Mouse (Mus musculus) embryonic fibroblast, embryonic 13.5 days (primary cell): ENCODE measurements around the gene Aak1. TPM values are rescaled to one million over a fixed set of nuclear protein-coding genes. Genes with fewer than 3 reads are reported as not detected.
"Not testable (repeated sequence)": the region's sequence is repeated elsewhere in the genome, so short reads cannot be mapped to it uniquely, and the experiment has no call there.

Source experiments
- H3K27ac ChIP-seq: 2 replicates; pipeline ENCODE4 v1.5.1; 2012; ENCODE audit warnings: low read length, control low read depth, inconsistent platforms; ENCODE audit not compliant: insufficient read depth
- H3K4me1 ChIP-seq: 2 replicates; pipeline ENCODE4 v1.6.1; 2011; ENCODE audit warnings: low read length; ENCODE audit not compliant: control insufficient read depth, insufficient read depth
- H3K4me3 ChIP-seq: 2 replicates; pipeline ENCODE4 v1.5.1; 2011; ENCODE audit warnings: mild to moderate bottlenecking, control low read depth, low read length; ENCODE audit not compliant: insufficient read depth
- CTCF ChIP-seq: IDR thresholded peaks from 2 replicates; pipeline ENCODE4 v1.5.1; 2011; ENCODE audit warnings: mild to moderate bottlenecking, control low read depth, low read length, moderate library complexity, borderline replicate concordance; ENCODE audit not compliant: insufficient read depth
- POLR2A ChIP-seq: IDR thresholded peaks from 2 replicates; pipeline ENCODE4 v1.6.1; 2011; ENCODE audit warnings: low read depth, mild to moderate bottlenecking, control low read depth, low read length, moderate library complexity
- polyA plus RNA-seq: library from polyadenylated mRNA; stranded (reverse); fragments of >200 nt; gene quantifications from 2 replicates; pipeline ENCODE4 v1.2.4, GENCODE M21; 2011; ENCODE audit warnings: low read depth; ENCODE audit not compliant: missing spikeins, insufficient read length

The Aak1 gene
- polyA plus RNA-seq, 1 experiment: 73.3 TPM

DNA sequence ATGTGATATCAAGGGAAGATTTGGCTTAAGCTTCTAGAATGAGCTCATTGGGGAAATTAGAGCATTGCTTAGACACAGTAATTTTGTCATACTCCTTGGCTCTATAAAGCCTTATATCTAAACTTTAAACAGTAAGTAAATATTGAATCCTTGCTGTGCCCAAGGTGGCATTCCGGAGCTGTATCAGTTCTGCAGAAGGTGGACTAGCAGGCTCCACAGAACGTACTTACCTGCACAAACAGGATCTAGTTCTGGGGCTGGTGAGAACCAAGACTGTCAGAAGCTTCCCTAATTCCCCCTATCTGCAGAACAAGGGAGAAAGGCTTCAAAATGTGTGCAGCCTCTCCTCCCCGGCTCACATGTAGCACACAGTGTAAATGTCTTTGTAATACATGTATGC lies 4.6 kb downstream of the Aak1 start:
- no peak overlapping the region for H3K4me3 ChIP-seq
- TF ChIP-seq CTCF: no peak
- H3K4me1 ChIP-seq: peaks cover 11% of the 10 kb centered on the region
- H3K27ac ChIP-seq: no peak overlapping the region

DNA sequence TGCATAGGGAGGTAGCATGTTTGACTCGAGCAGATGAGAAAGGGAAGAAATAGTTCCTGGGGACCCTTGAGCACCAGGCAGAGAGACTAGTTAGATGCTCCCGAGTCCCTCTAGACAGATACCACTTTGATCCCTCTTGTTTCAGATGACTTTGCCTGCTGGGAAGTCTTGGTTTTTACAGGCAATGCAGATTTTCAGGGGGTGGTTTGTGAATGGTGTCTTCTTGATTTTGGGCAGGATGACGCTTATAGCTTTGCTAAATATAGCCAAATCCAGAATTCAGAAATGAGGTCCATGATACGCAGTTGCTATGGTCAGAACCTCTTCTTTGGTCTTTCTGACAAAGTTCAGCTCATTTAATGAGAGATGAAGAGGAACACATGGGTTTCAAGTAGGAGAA lies 5.6 kb downstream of the Aak1 start:
- no peak overlapping the region for H3K27ac ChIP-seq
- no peak for TF ChIP-seq CTCF
- no peak for TF ChIP-seq POLR2A
- H3K4me3 ChIP-seq: no peak overlapping the region
- peaks cover 11% of the 10 kb centered on the region for H3K4me1 ChIP-seq

DNA sequence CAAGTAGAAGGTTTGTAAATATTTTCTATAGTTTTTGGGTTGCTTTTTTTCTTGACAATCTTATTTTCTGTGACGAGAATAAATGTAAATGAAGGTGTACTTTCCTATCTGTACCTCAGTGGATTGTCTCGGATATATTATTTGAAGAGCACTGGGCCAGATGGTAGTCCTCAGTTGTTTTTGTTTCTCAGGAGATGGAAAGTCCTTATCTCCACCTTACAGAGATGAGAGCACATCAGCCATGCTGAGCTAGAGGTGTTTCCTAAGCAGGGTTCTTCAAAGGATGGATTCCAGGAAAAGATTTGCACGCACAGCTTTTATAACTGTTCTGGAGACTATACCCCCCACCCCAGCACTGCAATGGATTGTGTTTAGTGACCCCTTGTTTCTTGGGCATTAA lies 9.3 kb downstream of the Aak1 start:
- no peak overlapping the region for H3K27ac ChIP-seq
- TF ChIP-seq CTCF: no peak
- TF ChIP-seq POLR2A: no peak

DNA sequence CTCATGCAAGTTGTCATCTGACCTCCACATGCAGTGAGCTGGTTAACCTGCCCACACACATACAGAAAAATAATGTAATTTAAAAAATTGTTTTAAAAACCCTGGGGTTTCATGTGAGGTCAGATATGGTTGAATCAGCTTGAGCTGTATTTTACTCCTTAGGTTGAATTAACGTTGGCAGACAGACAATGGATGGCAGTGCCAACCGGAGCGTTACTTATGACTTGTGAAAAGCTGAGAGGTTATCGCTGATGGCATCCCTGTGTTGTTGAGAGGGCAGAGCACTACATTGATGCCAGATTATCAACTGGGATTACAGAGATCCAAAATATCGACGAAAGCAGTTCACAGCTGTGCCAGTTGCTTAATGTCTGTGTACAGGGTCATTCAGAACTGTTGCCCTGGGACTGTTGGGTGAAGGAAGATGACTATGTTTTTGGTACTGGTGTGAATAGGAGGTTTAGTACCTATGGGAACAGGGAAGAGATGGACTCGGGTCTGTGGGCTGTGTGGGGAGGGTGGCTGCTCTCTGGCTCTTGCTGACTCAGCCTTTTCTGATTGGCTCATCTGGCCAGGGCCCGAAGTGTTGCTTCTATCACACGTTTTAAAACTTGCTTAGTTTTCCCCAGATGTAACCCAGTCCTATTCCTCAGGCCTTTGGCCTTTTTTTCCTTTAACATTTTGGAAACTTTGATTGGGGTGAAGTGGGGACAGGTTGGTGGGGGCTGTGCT lies 11.6 kb downstream of the Aak1 start:
- no peak for TF ChIP-seq CTCF
- TF ChIP-seq POLR2A: no peak
- H3K4me1 ChIP-seq: no peaks in the 10 kb centered on the region
- no peak overlapping the region for H3K4me3 ChIP-seq
- H3K27ac ChIP-seq: no peak overlapping the region

More for the DNA sequence above, 9.3 kb downstream of the Aak1 start:
- Histone ChIP-seq H3K4me1 (peaks cover under 1% of the 10 kb centered on the region; the same call in 1 of the 2 replicates), H3K4me3 (no peak overlapping the region)

DNA sequence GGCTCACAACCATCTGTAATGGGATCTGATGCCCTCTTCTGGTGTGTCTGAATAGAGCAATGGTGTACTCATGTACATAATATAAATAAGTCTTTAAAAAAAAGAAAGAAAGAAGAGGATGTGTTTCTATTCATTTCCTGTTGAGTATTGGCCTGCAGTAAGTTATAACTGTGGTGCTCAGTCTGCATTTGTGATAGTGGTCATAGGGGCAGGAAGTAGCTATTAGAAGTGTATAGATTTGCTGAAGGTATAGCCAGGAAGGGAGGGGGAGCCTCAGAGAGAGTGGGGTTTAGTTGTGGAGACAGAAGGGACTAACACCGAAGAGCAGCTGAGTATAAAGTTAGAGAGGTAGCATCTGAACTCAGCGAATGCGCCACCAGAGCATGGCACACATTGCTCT lies 15.0 kb downstream of the Aak1 start:
- H3K4me3 ChIP-seq: no peak overlapping the region
- no peaks in the 10 kb centered on the region for H3K4me1 ChIP-seq
- TF ChIP-seq CTCF: no peak
- no peak for TF ChIP-seq POLR2A
- H3K27ac ChIP-seq: no peak overlapping the region

DNA sequence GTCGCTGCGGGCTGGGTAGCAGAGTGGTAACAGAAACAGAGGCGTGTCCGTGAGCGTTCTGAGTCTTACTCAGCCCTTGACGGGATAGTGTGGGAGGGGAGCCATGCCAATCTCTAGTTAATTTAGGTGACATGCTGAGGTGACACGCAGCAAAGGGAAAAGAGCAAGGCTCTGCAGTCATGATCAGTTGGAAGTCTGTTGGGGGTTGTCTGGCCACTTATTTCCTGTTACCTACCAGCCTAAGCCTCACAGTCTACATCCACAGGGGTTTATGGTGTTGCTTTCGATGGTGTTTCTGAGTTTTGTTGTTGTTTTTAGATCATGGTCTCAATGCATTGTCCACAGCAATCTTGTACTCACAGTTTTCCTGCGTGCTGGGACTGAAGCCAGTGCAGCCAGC lies 21.0 kb downstream of the Aak1 start:
- H3K4me3 ChIP-seq: no peak overlapping the region
- no peak overlapping the region for H3K27ac ChIP-seq
- TF ChIP-seq POLR2A: no peak
- TF ChIP-seq CTCF: no peak
- H3K4me1 ChIP-seq: peaks cover 2% of the 10 kb centered on the region; the same call in 1 of the 2 replicates

DNA sequence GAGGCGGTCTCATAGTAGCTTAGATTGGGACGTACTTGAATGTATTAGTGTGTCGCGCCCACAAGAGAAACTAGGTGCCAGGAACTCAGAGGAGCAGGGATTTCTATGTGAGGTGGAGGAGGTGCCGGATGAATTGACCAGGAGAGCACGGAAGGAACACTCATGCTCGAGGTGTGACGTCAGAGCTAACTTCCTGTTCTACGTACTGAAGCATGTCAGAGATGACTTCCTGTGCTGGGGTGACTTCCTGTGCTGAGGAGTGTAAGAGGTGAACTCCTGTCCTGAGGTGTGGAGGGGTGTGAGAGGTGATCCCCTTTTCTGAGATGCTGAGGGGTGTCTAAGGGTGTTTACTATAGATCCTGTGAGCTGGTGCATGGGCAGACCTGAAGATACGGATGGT lies 22.5 kb downstream of the Aak1 start:
- peaks cover 2% of the 10 kb centered on the region; the same call in 1 of the 2 replicates for H3K4me1 ChIP-seq
- H3K4me3 ChIP-seq: no peak overlapping the region
- no peak for TF ChIP-seq POLR2A
- TF ChIP-seq CTCF: no peak
- H3K27ac ChIP-seq: no peak overlapping the region

DNA sequence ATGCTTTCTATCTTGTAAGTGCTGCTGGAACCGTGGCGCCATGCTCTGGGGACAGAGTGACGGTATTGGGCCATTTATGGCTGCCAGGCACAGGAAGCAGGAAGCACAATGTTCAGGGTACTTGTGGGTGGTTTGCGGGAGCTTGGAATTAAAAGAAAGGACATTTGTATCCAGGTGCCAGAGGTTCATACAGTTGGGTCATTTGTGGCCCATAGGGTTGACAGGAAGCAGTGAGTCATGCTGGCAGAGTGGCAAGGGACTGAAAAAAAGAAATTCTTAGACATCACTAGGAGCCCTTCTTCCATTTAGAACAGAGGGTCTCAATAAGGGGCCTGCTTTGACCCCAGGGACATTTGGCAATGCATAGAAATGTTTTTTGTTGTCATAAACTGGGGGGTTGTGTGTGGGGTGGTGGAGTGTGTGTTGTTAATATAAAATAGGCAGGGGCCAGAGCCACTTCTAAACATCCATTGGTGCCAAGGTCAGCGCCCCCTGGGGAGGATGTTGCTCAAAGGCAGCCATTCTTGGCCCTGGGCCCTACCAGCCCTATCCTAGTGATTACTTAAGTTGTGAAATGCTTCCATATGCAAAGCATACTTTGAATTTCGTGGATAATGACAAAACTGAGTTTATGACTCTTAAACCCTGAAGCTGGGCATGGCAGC lies 25.5 kb downstream of the Aak1 start:
- Histone ChIP-seq H3K27ac (no peak overlapping the region), H3K4me3 (no peak overlapping the region), H3K4me1 (peaks cover 2% of the 10 kb centered on the region; the same call in 1 of the 2 replicates)
- TF ChIP-seq POLR2A: no peak
- TF ChIP-seq CTCF: no peak

DNA sequence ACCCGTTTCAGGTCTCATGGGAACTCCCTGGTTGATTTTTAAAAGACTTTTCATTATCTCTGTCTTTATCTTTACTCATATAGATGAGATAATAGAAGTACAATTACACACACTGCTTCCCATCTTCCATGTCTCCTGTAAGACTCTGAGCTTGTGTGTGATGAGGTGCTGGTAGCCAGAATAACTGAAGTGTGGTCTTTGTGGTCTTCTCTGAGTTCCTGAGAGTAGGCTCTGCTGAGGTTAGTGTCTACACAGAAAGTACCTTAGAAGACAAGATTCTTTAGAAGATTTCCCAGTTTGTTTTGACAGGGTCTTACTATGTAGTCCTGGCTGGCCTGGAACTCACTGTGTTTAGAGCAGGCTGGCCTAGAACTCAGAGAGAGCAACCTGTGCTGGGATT lies 27.1 kb downstream of the Aak1 start:
- Histone ChIP-seq H3K27ac (no peak overlapping the region), H3K4me1 (peaks cover 2% of the 10 kb centered on the region; the same call in 1 of the 2 replicates), H3K4me3 (no peak overlapping the region)
- TF ChIP-seq POLR2A: no peak
- no peak for TF ChIP-seq CTCF

DNA sequence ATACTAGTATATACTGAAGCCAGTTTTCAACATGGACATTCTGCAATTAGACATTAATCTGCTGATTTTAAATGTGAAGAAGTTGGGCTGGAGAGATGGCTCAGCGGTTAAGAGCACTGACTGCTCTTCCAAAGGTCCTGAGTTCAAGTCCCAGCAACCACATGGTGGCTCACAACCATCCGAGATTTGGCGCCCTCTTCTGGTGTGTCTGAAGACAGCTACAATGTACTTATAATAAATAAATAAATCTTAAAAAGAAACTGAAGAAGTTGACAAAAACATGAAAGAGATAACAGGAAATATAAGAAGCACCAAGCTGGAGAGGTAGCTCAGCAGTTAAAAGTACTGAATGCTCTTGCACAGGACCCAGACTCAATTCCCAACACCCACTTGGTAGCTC lies 29.3 kb downstream of the Aak1 start:
- not testable (repeated sequence) for H3K4me3 ChIP-seq, H3K27ac ChIP-seq, H3K4me1 ChIP-seq

DNA sequence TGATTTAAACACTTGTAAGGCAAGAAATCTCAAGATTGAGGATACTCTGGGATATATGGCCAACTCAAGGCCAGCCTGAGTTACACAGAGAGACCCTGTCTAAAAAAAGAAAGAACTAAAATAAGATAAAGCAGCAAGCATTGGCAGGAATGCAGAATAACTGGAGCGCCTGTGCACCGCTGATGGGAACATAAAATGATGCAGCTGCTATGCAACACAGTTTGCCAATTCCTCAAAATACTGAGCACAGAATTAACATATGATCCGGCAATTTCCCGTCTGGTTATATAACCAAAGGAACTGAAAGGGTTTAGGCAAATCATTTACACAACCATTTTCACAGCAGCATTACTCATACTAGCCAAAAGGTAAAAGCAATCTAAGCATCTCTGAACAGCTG lies 30.0 kb downstream of the Aak1 start:
- no peak overlapping the region for H3K27ac ChIP-seq
- no peak overlapping the region for H3K4me3 ChIP-seq
- H3K4me1 ChIP-seq: peaks cover 2% of the 10 kb centered on the region; the same call in 1 of the 2 replicates
- no peak for TF ChIP-seq POLR2A
- TF ChIP-seq CTCF: no peak
